Mouse (Mus musculus): ENCODE measurements around the gene Ankrd11. TPM values are rescaled to one million over a fixed set of nuclear protein-coding genes. Genes with fewer than 3 reads are reported as not detected.
A peak's percentile ranks its signal among the peaks of the same experiment; 100 is the strongest.

Ankrd11 gene
- polyA plus RNA-seq, 1 experiment = 77.7 TPM

DNA sequence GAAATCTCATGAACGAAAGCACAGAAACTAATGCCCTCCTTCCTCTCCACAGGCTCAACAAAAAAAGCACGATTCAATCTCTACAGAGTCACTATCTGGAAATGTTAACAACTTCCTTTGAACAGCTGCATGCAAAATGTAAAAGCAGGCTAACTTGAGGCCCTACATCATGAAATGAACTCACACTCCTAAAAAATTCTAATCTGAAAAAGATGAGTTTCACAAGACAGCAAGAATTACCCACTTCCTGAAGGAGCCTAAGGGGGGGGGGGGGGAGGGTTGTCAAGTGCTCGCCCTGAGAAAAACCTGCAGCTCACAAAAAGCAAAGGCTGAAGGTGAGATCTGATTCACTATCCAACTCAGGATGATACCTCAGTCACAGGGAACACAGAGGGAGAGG is 27.0 kb downstream of the Ankrd11 start:
- H3K4me1 ChIP-seq (ENCODE audit: control insufficient read depth, insufficient read depth, insufficient read length) = peaks cover 25% of the 10 kb centered on the region
- no peaks in the 10 kb centered on the region for H3K36me3 ChIP-seq (ENCODE audit: control insufficient read depth, insufficient read depth, low read length)
- TF ChIP-seq POLR2A (IDR thresholded peaks at IDR 0.05; ENCODE audit: low read depth, low read length) (no peak), CTCF (IDR thresholded peaks at IDR 0.05; ENCODE audit: extremely low read depth, insufficient read depth, insufficient read length, insufficient replicate concordance) (no peak)
- H3K27me3 ChIP-seq (ENCODE audit: control insufficient read depth, insufficient read depth, low read length) = no peaks in the 10 kb centered on the region
- H3K4me3 ChIP-seq (ENCODE audit: extremely low read depth, insufficient read depth, insufficient read length) = no peak overlapping the region
- WGBS = 8% methylated on average over 3 of the region's 3 CpGs
- DNase-seq (ENCODE audit: low read depth in 1 of 2, low spot score in 2 of 2) = no peak
- no peak overlapping the region; the same call in 1 of the 2 replicates for H3K27ac ChIP-seq (ENCODE audit: insufficient read depth, low read length)

DNA sequence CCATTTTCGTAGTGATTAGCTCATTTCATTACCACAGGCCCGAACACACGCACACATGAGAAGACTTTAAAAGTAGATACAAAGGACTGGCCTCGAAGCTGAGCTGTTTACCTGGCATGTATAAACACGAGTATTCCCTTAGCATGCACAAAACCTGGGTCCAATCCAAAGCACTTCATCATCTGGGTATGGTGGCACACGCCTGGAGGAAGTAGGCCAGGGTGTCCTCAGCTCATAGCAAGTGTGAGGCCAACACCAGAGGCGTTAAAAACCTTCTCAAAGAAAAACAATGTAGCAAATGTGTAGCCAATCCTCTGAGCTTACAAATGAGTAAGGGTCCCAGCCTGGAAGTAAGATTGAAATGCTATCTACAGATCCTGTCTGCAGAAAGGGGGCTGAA is 27.6 kb downstream of the Ankrd11 start:
- WGBS = 65% methylated on average over 7 of the region's 7 CpGs

DNA sequence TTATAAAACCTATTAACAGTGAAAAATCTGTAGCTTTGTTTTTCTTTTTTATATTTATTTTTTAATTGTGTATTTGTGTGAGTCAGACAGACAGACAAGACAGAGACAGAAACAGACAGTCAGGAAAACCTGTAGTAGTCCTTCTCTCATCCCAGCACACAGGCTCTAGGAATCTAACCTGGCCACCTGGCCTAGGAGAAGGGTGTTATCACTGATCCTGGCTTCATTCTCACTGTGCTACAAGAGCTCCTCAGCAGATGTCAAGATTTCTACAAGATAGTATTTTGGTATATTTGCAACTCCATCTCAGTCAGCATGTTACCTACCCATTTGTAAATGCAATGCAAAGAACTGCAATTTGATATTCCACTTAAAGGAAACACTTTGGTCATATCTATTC is 30.8 kb downstream of the Ankrd11 start:
- Histone ChIP-seq H3K4me1 (ENCODE audit: control insufficient read depth, insufficient read depth, insufficient read length) (peaks cover 18% of the 10 kb centered on the region), H3K36me3 (ENCODE audit: control insufficient read depth, insufficient read depth, low read length) (no peaks in the 10 kb centered on the region), H3K27me3 (ENCODE audit: control insufficient read depth, insufficient read depth, low read length) (no peaks in the 10 kb centered on the region), H3K27ac (ENCODE audit: insufficient read depth, low read length) (no peak overlapping the region), H3K4me3 (ENCODE audit: extremely low read depth, insufficient read depth, insufficient read length) (no peak overlapping the region)
- no peak for TF ChIP-seq CTCF (IDR thresholded peaks at IDR 0.05; ENCODE audit: extremely low read depth, insufficient read depth, insufficient read length, insufficient replicate concordance)
- TF ChIP-seq POLR2A (IDR thresholded peaks at IDR 0.05; ENCODE audit: low read depth, low read length) = no peak
- DNase-seq (ENCODE audit: low read depth in 1 of 2, low spot score in 2 of 2) = no peak

More for the DNA sequence above, 27.6 kb downstream of the Ankrd11 start:
- peaks cover 27% of the 10 kb centered on the region for H3K4me1 ChIP-seq (ENCODE audit: control insufficient read depth, insufficient read depth, insufficient read length)
- no peak overlapping the region for H3K4me3 ChIP-seq (ENCODE audit: extremely low read depth, insufficient read depth, insufficient read length)
- H3K36me3 ChIP-seq (ENCODE audit: control insufficient read depth, insufficient read depth, low read length) = no peaks in the 10 kb centered on the region
- peak overlapping the region; percentile 4; the same call in 1 of the 2 replicates for H3K27ac ChIP-seq (ENCODE audit: insufficient read depth, low read length)
- no peaks in the 10 kb centered on the region for H3K27me3 ChIP-seq (ENCODE audit: control insufficient read depth, insufficient read depth, low read length)
- no peak for TF ChIP-seq CTCF (IDR thresholded peaks at IDR 0.05; ENCODE audit: extremely low read depth, insufficient read depth, insufficient read length, insufficient replicate concordance)
- no peak for TF ChIP-seq POLR2A (IDR thresholded peaks at IDR 0.05; ENCODE audit: low read depth, low read length)
- DNase-seq (ENCODE audit: low read depth in 1 of 2, low spot score in 2 of 2) = no peak

DNA sequence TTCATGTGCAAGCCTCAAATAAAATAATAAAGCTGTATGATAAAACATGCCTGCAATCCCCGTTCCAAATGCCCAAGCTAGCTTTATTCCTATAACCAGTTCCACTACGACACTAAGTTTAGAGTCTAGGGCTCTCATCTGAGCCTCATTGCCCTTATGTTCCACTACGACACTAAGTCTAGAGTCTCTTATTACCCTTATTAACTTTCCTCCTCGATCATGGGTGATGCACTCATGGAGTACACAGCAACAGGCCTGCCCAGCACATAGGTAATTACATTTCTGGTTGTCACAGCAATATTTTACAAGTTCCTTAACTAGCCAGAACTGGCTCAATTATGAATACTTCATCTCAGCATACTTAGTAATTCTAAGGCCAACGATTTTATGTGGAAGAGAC is 36.3 kb downstream of the Ankrd11 start:
- Histone ChIP-seq H3K4me1 (ENCODE audit: control insufficient read depth, insufficient read depth, insufficient read length) (peaks cover 41% of the 10 kb centered on the region), H3K36me3 (ENCODE audit: control insufficient read depth, insufficient read depth, low read length) (no peaks in the 10 kb centered on the region), H3K27me3 (ENCODE audit: control insufficient read depth, insufficient read depth, low read length) (no peaks in the 10 kb centered on the region), H3K4me3 (ENCODE audit: extremely low read depth, insufficient read depth, insufficient read length) (no peak overlapping the region), H3K27ac (ENCODE audit: insufficient read depth, low read length) (no peak overlapping the region)
- no peak for DNase-seq (ENCODE audit: low read depth in 1 of 2, low spot score in 2 of 2)
- WGBS = 77% methylated on average over 5 of the region's 5 CpGs
- no peak for TF ChIP-seq POLR2A (IDR thresholded peaks at IDR 0.05; ENCODE audit: low read depth, low read length)
- TF ChIP-seq CTCF (IDR thresholded peaks at IDR 0.05; ENCODE audit: extremely low read depth, insufficient read depth, insufficient read length, insufficient replicate concordance) = no peak

DNA sequence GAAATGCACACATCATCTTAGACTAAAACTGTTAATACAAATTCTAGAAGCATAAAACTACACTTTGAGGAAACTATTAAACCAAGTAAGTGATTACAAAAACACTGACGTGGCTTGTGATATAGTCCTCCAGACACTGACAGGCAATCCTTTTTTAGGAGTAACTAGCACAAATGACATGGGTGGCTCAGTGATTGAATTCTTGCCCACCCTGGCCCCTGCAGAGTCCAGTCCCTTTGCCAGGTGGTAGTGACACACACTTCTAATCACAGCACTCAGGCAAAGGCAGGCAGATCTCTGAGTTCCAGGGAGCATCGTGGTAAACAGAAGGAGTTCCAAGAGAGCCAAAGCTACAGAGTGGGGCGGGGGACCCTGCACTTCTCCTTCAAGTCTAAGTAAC is 36.7 kb downstream of the Ankrd11 start:
- Histone ChIP-seq H3K4me1 (ENCODE audit: control insufficient read depth, insufficient read depth, insufficient read length) (peaks cover 39% of the 10 kb centered on the region), H3K36me3 (ENCODE audit: control insufficient read depth, insufficient read depth, low read length) (no peaks in the 10 kb centered on the region), H3K4me3 (ENCODE audit: extremely low read depth, insufficient read depth, insufficient read length) (no peak overlapping the region), H3K27me3 (ENCODE audit: control insufficient read depth, insufficient read depth, low read length) (no peaks in the 10 kb centered on the region), H3K27ac (ENCODE audit: insufficient read depth, low read length) (no peak overlapping the region)
- DNase-seq (ENCODE audit: low read depth in 1 of 2, low spot score in 2 of 2) = no peak
- WGBS = 53% methylated on average over 3 of the region's 3 CpGs
- TF ChIP-seq POLR2A (IDR thresholded peaks at IDR 0.05; ENCODE audit: low read depth, low read length) (no peak), CTCF (IDR thresholded peaks at IDR 0.05; ENCODE audit: extremely low read depth, insufficient read depth, insufficient read length, insufficient replicate concordance) (no peak)

- 49% methylated on average over 14 of the region's 14 CpGs for WGBS
Observed at GRCm38 (mm10) chr8:123004033-123004922, 37.8 kb downstream of the Ankrd11 start.

GRCm38 (mm10) chr8:123000311-123000710 is 41.8 kb downstream of the Ankrd11 start:
- peaks cover 38% of the 10 kb centered on the region for H3K4me1 ChIP-seq (ENCODE audit: control insufficient read depth, insufficient read depth, insufficient read length)

More at GRCm38 (mm10) chr8:123004033-123004922, 37.8 kb downstream of the Ankrd11 start:
- H3K27me3 ChIP-seq (ENCODE audit: control insufficient read depth, insufficient read depth, low read length) = no peaks in the 10 kb centered on the region
- no peaks in the 10 kb centered on the region for H3K36me3 ChIP-seq (ENCODE audit: control insufficient read depth, insufficient read depth, low read length)
- TF ChIP-seq CTCF (IDR thresholded peaks at IDR 0.05; ENCODE audit: extremely low read depth, insufficient read depth, insufficient read length, insufficient replicate concordance) = peak; percentile 36; the same call in 1 of the 2 replicates
- no peak for TF ChIP-seq POLR2A (IDR thresholded peaks at IDR 0.05; ENCODE audit: low read depth, low read length)
- H3K4me1 ChIP-seq (ENCODE audit: control insufficient read depth, insufficient read depth, insufficient read length) = peaks cover 38% of the 10 kb centered on the region
- no peak for DNase-seq (ENCODE audit: low read depth in 1 of 2, low spot score in 2 of 2)
- H3K27ac ChIP-seq (ENCODE audit: insufficient read depth, low read length) = peak overlapping the region; percentile 40; the same call in 1 of the 2 replicates
- no peak overlapping the region for H3K4me3 ChIP-seq (ENCODE audit: extremely low read depth, insufficient read depth, insufficient read length)

More at GRCm38 (mm10) chr8:123000311-123000710, 41.8 kb downstream of the Ankrd11 start:
- Histone ChIP-seq H3K27me3 (ENCODE audit: control insufficient read depth, insufficient read depth, low read length) (no peaks in the 10 kb centered on the region), H3K36me3 (ENCODE audit: control insufficient read depth, insufficient read depth, low read length) (no peaks in the 10 kb centered on the region), H3K4me3 (ENCODE audit: extremely low read depth, insufficient read depth, insufficient read length) (peak overlapping the region; percentile 17; the same call in 1 of the 2 replicates), H3K27ac (ENCODE audit: insufficient read depth, low read length) (peak overlapping the region; percentile 67; the same call in 1 of the 2 replicates)
- TF ChIP-seq POLR2A (IDR thresholded peaks at IDR 0.05; ENCODE audit: low read depth, low read length) (no peak), CTCF (IDR thresholded peaks at IDR 0.05; ENCODE audit: extremely low read depth, insufficient read depth, insufficient read length, insufficient replicate concordance) (no peak)
- 4% methylated on average over 2 of the region's 2 CpGs for WGBS
- peak in 1 of 2 experiments; percentile 45 for DNase-seq (ENCODE audit: low read depth in 1 of 2, low spot score in 2 of 2)

All from spleen, adult 2 months (tissue).